Mouse (Mus musculus): Measurements from ENCODE around the gene Tfdp2.

- no peak for TF ChIP-seq POLR2A (IDR thresholded peaks at IDR 0.05; ENCODE audit: extremely low read depth, insufficient read depth, low read length)
- no peak for TF ChIP-seq CTCF (IDR thresholded peaks at IDR 0.05; ENCODE audit: extremely low read depth, insufficient read depth, low read length)
Measured at GRCm38 (mm10) chr9:96353799-96354198, 157.7 kb downstream of the Tfdp2 start.
